Mouse (Mus musculus) CH12.LX (cell line): ENCODE data around the gene Rundc3a. TPM values are rescaled to one million over a fixed set of nuclear protein-coding genes. Genes with fewer than 3 reads are reported as not detected.

Experiments used
- DNase-seq: peaks from one replicate; pipeline ENCODE4 v3.0.0-alpha.2; 2013; ENCODE audit errors: extremely low read depth
- H3K27ac ChIP-seq: 2 replicates; pipeline ENCODE4 v1.5.1; 2012; ENCODE audit warnings: low read depth, mild to moderate bottlenecking, control low read depth, moderate library complexity; ENCODE audit not compliant: insufficient read depth
- H3K27me3 ChIP-seq: replicated peaks from 2 replicates; pipeline ENCODE3; 2012; ENCODE audit warnings: inconsistent platforms
- H3K36me3 ChIP-seq, 2 experiments: replicated peaks in 1 of 2; 2 replicates each; pipeline versions ENCODE3 to v1.6.1; 2012; ENCODE audit warnings: inconsistent platforms in 1 of 2, low read length in 1 of 2, mild to moderate bottlenecking in 1 of 2, mixed read lengths in 1 of 2, moderate library complexity in 1 of 2; ENCODE audit not compliant: control insufficient read depth in 1 of 2, insufficient read depth in 1 of 2
- H3K4me1 ChIP-seq, 2 experiments: 2 replicates each; pipeline ENCODE4 v1.6.1; 2012; ENCODE audit warnings: inconsistent platforms in 1 of 2, moderate library complexity in 1 of 2; ENCODE audit not compliant: insufficient read depth in 2 of 2, control insufficient read depth in 1 of 2
- H3K4me2 ChIP-seq: 2 replicates; pipeline ENCODE4 v1.6.1; 2012; ENCODE audit warnings: low read depth, mild to moderate bottlenecking, control low read depth; ENCODE audit not compliant: poor library complexity, insufficient read depth, severe bottlenecking
- H3K4me3 ChIP-seq, 3 experiments: fragments of 150-350 bp in 1 of 3; sonication (generic) in 1 of 3; replicated peaks in 1 of 3; 2 replicates each; pipeline versions ENCODE3 to v1.5.1; 2011 to 2012; ENCODE audit warnings: low read depth in 2 of 3, low read length in 2 of 3, mild to moderate bottlenecking in 2 of 3, moderate library complexity in 2 of 3, control low read depth in 1 of 3, improper control_type of control experiment in 1 of 3, inconsistent platforms in 1 of 3, mixed read lengths in 1 of 3; ENCODE audit not compliant: poor library complexity in 1 of 3
- H3K79me2 ChIP-seq: replicated peaks from 2 replicates; pipeline ENCODE4 v1.6.1; 2012; ENCODE audit warnings: mild to moderate bottlenecking, moderate library complexity; ENCODE audit not compliant: control insufficient read depth, poor library complexity, insufficient read depth, severe bottlenecking; ENCODE audit errors: extremely low read depth
- H3K9ac ChIP-seq: 2 replicates; pipeline ENCODE4 v1.6.1; 2012; ENCODE audit warnings: low read depth, mild to moderate bottlenecking, control low read depth, moderate library complexity; ENCODE audit not compliant: insufficient read depth
- H3K9me3 ChIP-seq: replicated peaks from 2 replicates; pipeline ENCODE3; 2012; ENCODE audit warnings: low read length, inconsistent platforms, mixed read lengths
- BHLHE40 ChIP-seq: IDR thresholded peaks from 2 replicates; pipeline ENCODE4 v1.6.1; 2011; ENCODE audit warnings: mild to moderate bottlenecking, low read depth, low read length, improper control_type of control experiment
- CHD2 ChIP-seq: IDR thresholded peaks from 2 replicates; pipeline ENCODE4 v1.6.1; 2011; ENCODE audit warnings: low read length, improper control_type of control experiment
- CTCF ChIP-seq, 2 experiments: IDR thresholded peaks in 1 of 2; conservative IDR thresholded peaks in 1 of 2; 2 replicates each; pipeline ENCODE4 v1.5.1; 2011 to 2012; ENCODE audit warnings: low read depth in 2 of 2, low read length in 2 of 2, improper control_type of control experiment in 1 of 2, inconsistent platforms in 1 of 2, mild to moderate bottlenecking in 1 of 2, moderate library complexity in 1 of 2
- E2F4 ChIP-seq: IDR thresholded peaks from 2 replicates; pipeline ENCODE4 v1.6.1; 2011; ENCODE audit warnings: low read depth, low read length, improper control_type of control experiment; ENCODE audit not compliant: insufficient replicate concordance
- EP300 ChIP-seq: IDR thresholded peaks from 2 replicates; pipeline ENCODE4 v1.6.1; 2011; ENCODE audit warnings: low read length, improper control_type of control experiment
- ETS1 ChIP-seq: conservative IDR thresholded peaks from 2 replicates; pipeline ENCODE4 v1.6.1; 2012; ENCODE audit warnings: low read depth, mild to moderate bottlenecking, inconsistent platforms, low read length, improper control_type of control experiment, moderate library complexity
- GABPA ChIP-seq: IDR thresholded peaks from 2 replicates; pipeline ENCODE4 v1.6.1; 2012; ENCODE audit warnings: low read depth, low read length, improper control_type of control experiment, inconsistent platforms; ENCODE audit not compliant: insufficient replicate concordance
- HCFC1 ChIP-seq: IDR thresholded peaks from 2 replicates; pipeline ENCODE4 v1.6.1; 2012; ENCODE audit warnings: low read depth, mild to moderate bottlenecking, inconsistent platforms, low read length, improper control_type of control experiment
- IRF4 ChIP-seq: IDR thresholded peaks from 2 replicates; pipeline ENCODE4 v1.6.1; 2014; ENCODE audit warnings: low read depth, mild to moderate bottlenecking, inconsistent platforms, low read length, improper control_type of control experiment
- KAT2A ChIP-seq: IDR thresholded peaks from 2 replicates; pipeline ENCODE4 v1.6.1; 2012; ENCODE audit warnings: low read length, improper control_type of control experiment, inconsistent platforms; ENCODE audit not compliant: insufficient replicate concordance
- MAFK ChIP-seq: IDR thresholded peaks from 2 replicates; pipeline ENCODE4 v1.6.1; 2011; ENCODE audit warnings: low read length, improper control_type of control experiment; ENCODE audit not compliant: insufficient replicate concordance
- MAX ChIP-seq: IDR thresholded peaks from 2 replicates; pipeline ENCODE4 v1.6.1; 2011; ENCODE audit warnings: low read length, improper control_type of control experiment
- MAZ ChIP-seq: IDR thresholded peaks from 2 replicates; pipeline ENCODE4 v1.6.1; 2012; ENCODE audit warnings: low read depth, mild to moderate bottlenecking, inconsistent platforms, low read length, improper control_type of control experiment, moderate library complexity
- MXI1 ChIP-seq: IDR thresholded peaks from 2 replicates; pipeline ENCODE4 v1.6.1; 2011; ENCODE audit warnings: mild to moderate bottlenecking, low read depth, low read length, improper control_type of control experiment
- MYC ChIP-seq: IDR thresholded peaks from 2 replicates; pipeline ENCODE4 v1.6.1; 2011; ENCODE audit warnings: low read depth, mild to moderate bottlenecking, improper control_type of control experiment, low read length
- NELFE ChIP-seq: IDR thresholded peaks from 2 replicates; pipeline ENCODE4 v1.6.1; 2011; ENCODE audit warnings: low read depth, low read length, improper control_type of control experiment
- NRF1 ChIP-seq: IDR thresholded peaks from 2 replicates; pipeline ENCODE4 v1.6.1; 2014; ENCODE audit warnings: low read depth, mild to moderate bottlenecking, inconsistent platforms, low read length, improper control_type of control experiment, moderate library complexity
- PAX5 ChIP-seq: IDR thresholded peaks from 2 replicates; pipeline ENCODE4 v1.6.1; 2012; ENCODE audit warnings: low read length, inconsistent platforms, mixed read lengths
- SIN3A ChIP-seq: IDR thresholded peaks from 2 replicates; pipeline ENCODE4 v1.6.1; 2012; ENCODE audit warnings: low read length, improper control_type of control experiment, inconsistent platforms
- SMC3 ChIP-seq: IDR thresholded peaks from 2 replicates; pipeline ENCODE4 v1.6.1; 2011; ENCODE audit warnings: low read depth, low read length, improper control_type of control experiment
- TCF12 ChIP-seq: IDR thresholded peaks from 2 replicates; pipeline ENCODE4 v1.6.1; 2014; ENCODE audit warnings: low read depth, mild to moderate bottlenecking, inconsistent platforms, low read length, improper control_type of control experiment
- USF2 ChIP-seq: conservative IDR thresholded peaks from 2 replicates; pipeline ENCODE4 v1.6.1; 2011; ENCODE audit warnings: low read depth, low read length, improper control_type of control experiment
- ZKSCAN1 ChIP-seq: IDR thresholded peaks from 2 replicates; pipeline ENCODE4 v1.6.1; 2012; ENCODE audit warnings: low read depth, inconsistent platforms, low read length, improper control_type of control experiment, borderline replicate concordance
- ZNF384 ChIP-seq: IDR thresholded peaks from 2 replicates; pipeline ENCODE4 v1.6.1; 2012; ENCODE audit warnings: low read depth, low read length, improper control_type of control experiment, inconsistent platforms
- dilution Hi-C: fragments of 300-500 bp; cut with MboI; formaldehyde crosslinking; loops from 2 replicates; pipeline ENCODE4 v1.14.3; 2020; ENCODE audit warnings: low sequenced_read_pairs; ENCODE audit not compliant: extremely low pct_unique_long_range_greater_than_20kb, extremely low pct_ligation_motif_present
- in situ Hi-C: fragments of 300-500 bp; cut with MboI; formaldehyde crosslinking; loops from 3 replicates; pipeline ENCODE4 v1.14.3; 2019; ENCODE audit warnings: low sequenced_read_pairs, low pct_ligation_motif_present, low pct_unique_long_range_greater_than_20kb, mixed read lengths
- polyA plus RNA-seq: library from polyadenylated mRNA; unstranded; fragments of >175 nt; gene quantifications from 2 replicates; pipeline ENCODE4 v1.2.1, GENCODE M21; 2012; ENCODE audit warnings: low read depth; ENCODE audit not compliant: insufficient read length
- total RNA-seq, 2 experiments: library from RNA; depleted of rRNA; stranded (reverse); fragments of 300-350 nt in 1 of 2; fragments of >200 nt in 1 of 2; gene quantifications; 2 replicates each; pipeline ENCODE4 v1.2.3; 2012 to 2014

Gene Rundc3a
- total and polyA plus RNA-seq, 3 experiments, result 1.4 to 16.3 (median 3.3) TPM

DNA sequence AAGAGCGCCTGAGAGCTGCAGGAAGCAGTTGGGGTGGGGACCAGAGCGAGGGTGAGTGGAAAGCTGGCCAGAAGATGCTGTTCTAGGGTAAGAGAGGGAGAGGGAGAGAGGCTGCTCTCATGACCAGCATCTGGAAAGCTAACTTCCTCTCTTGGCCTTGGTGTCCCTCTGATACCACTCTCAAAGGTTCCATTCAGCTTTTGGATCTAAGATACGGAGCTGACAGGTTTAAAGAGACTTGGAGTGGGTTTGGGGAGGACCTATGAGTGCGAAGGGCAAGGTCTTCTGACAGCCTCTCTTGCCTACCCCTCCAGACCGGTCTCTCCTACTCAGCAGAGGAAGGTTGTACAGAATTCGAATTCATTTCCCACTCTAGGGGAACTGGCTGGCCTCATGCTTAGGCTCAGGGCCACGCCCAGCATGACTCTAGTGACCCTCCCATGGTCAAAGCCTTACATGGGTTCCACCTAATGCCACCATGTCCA lies 45.1 kb upstream of the Rundc3a start:
- H3K4me2 ChIP-seq, result no peak overlapping the region
- H3K9ac ChIP-seq, result no peak overlapping the region
- H3K4me1 ChIP-seq, result peaks cover 7 to 9% of the 10 kb centered on the region in 2 experiments
- no peaks in the 10 kb centered on the region for H3K36me3 ChIP-seq
- in situ Hi-C loops (no loop called here), dilution Hi-C loops (no loop called here)
- no peaks in the 10 kb centered on the region for H3K9me3 ChIP-seq
- TF ChIP-seq SMC3 (no peak), MAX (no peak), USF2 (no peak), HCFC1 (no peak), BHLHE40 (no peak), CTCF (conservative IDR thresholded peaks at IDR 0.05 in 1 of 2, IDR thresholded peaks at IDR 0.05 in 1 of 2; ENCODE audit: low read depth in 2 of 2, low read length in 2 of 2) (no peak), EP300 (no peak), MAZ (no peak), KAT2A (no peak), NELFE (no peak), MYC (no peak), ETS1 (no peak), ZNF384 (no peak), E2F4 (no peak)
- no peak for DNase-seq
- no peaks in the 10 kb centered on the region for H3K79me2 ChIP-seq
- H3K27ac ChIP-seq, result no peak overlapping the region
- no peak overlapping the region for H3K4me3 ChIP-seq
- H3K27me3 ChIP-seq, result peaks cover 77% of the 10 kb centered on the region

DNA sequence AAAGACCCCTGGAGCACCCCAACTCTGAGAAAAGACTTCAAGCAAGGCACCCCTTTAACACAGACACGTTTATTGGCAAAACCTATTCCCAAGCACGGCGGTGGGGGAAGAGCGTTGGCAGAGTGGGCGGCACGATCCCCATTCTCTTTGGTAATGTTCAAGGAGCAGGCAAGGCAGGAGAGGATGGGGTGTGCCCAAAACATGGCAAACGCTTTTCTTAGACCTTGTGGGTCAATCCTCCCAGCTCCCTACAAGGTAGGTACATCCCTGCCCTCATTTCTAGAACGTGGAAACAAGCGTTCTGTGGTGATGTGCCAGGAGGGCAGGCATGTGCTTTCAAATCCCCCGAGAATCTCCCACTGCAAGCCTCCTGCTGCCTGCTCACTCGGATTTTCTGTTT lies 44.4 kb upstream of the Rundc3a start:
- dilution Hi-C loops (no loop called here), in situ Hi-C loops (no loop called here)
- Histone ChIP-seq H3K9ac (no peak overlapping the region), H3K79me2 (no peaks in the 10 kb centered on the region), H3K4me1 (peaks cover 7 to 9% of the 10 kb centered on the region in 2 experiments), H3K36me3 (no peaks in the 10 kb centered on the region), H3K9me3 (no peaks in the 10 kb centered on the region), H3K4me2 (no peak overlapping the region), H3K4me3 (no peak overlapping the region), H3K27me3 (peaks cover 79% of the 10 kb centered on the region), H3K27ac (no peak overlapping the region)
- no peak for TF ChIP-seq MYC
- no peak for TF ChIP-seq HCFC1
- no peak for TF ChIP-seq GABPA
- no peak for TF ChIP-seq ZKSCAN1
- TF ChIP-seq MXI1, result no peak
- TF ChIP-seq IRF4, result no peak
- no peak for TF ChIP-seq TCF12
- no peak for TF ChIP-seq CHD2
- TF ChIP-seq BHLHE40, result no peak
- TF ChIP-seq PAX5, result no peak
- no peak for TF ChIP-seq NELFE
- TF ChIP-seq MAFK, result no peak
- TF ChIP-seq KAT2A, result no peak
- no peak for TF ChIP-seq USF2
- TF ChIP-seq NRF1, result no peak
- TF ChIP-seq SIN3A, result no peak
- no peak for TF ChIP-seq MAX
- DNase-seq, result no peak
